Mouse (Mus musculus) spleen, postnatal 4 days (tissue): ENCODE results near the gene Neurod6.
"Not testable (repeated sequence)": the region's sequence is repeated elsewhere in the genome, so short reads cannot be mapped to it uniquely, and the experiment has no call there.

Source experiments
- DNase-seq, 2 experiments: peaks; one replicate each; pipeline ENCODE4 v3.0.0; 2022; ENCODE audit warnings: low spot score in 2 of 2

The Neurod6 gene

DNA sequence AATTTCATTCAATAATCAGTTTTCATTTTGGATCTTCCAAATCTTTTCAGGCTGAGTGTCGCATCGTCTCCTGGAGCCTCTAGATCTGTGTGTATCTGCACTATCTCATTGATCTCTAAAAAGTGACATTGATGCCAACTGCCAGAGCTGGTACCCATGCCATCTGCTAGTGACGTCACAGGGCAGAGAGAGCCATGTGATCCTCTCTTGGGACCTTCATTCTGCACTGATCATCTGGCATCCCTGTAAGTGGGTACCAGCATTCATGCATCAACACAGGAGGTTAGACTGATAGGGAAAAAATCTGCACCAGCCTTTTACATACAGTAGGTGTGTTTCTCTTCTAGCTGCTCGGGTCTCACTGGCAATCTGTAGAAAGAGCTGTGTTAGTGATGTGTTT lies at the start of gene Neurod6:
Gene Neurod6, minus strand, starts transcription at position 290 of the 400 bp plus-strand sequence.
- no peak for DNase-seq

DNA sequence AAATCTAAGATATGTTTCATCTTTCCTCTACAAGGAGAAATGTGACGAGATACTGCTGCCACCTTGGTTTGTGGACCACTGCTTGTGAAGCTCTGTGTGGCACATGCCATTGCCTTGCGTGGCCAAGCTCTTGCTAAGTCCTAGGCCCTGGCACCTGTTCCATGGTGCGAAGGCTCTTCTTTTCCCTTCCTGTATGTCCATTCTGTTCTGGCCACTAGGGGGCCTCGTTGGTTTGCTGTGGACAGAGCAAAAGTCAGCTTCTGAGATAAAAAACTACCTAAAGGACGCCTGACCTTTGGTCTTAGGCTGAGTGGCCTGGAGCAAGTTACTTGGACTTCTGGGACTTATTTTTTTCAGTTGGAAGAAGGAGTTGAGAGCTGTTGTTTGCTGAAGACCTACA lies 36.1 kb upstream of the Neurod6 start:
- DNase-seq = peak; percentile 21 to 65

DNA sequence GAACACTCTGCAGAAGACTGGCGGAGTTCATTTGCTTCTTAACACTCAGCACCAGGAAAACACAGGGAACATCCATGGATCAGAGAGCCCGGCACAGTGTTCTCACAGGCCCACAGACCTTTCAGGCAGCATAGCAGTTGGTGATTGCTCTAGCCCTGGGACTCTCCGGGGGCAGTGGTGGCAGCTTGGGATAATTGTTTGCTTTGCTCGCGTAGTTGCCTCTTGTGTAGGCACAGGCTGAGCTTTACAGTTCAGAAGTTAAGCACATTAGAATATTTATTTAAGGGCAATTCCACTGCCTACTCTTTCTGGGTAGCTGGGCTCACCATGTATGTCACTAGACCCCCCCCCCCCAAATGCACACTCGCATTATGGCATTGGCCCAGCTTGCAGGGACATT lies 34.4 kb upstream of the Neurod6 start:
- no peak for DNase-seq

DNA sequence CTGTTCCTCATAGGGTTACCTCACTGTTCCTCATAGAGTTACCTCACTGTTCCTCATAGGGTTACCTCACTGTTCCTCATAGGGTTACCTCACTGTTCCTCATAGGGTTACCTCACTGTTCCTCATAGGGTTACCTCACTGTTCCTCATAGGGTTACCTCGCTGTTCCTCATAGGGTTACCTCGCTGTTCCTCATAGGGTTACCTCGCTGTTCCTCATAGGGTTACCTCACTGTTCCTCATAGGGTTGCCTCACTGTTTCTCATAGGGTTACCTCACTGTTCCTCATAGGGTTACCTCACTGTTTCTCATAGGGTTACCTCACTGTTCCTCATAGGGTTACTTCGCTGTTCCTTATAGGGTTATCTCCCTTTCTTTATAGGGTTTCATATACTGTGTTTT lies 29.9 kb upstream of the Neurod6 start:
- not testable (repeated sequence) for DNase-seq

DNA sequence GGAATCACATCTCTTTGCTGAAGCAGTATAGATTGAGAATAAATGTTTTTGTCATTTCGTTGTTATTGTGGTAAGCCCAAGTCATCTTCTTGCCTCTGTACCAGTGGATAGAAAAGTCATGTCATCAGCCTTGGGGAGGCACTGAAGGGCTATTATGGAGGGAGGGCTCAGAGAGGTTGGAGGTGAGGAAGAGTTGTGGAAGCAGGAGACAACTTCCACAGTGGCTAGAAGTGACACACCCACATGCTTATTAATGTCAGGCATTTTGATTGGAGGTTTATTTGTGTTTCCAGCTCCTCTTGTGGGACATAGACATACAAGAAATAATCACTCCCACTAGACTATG lies 23.7 kb upstream of the Neurod6 start:
- DNase-seq = no peak

DNA sequence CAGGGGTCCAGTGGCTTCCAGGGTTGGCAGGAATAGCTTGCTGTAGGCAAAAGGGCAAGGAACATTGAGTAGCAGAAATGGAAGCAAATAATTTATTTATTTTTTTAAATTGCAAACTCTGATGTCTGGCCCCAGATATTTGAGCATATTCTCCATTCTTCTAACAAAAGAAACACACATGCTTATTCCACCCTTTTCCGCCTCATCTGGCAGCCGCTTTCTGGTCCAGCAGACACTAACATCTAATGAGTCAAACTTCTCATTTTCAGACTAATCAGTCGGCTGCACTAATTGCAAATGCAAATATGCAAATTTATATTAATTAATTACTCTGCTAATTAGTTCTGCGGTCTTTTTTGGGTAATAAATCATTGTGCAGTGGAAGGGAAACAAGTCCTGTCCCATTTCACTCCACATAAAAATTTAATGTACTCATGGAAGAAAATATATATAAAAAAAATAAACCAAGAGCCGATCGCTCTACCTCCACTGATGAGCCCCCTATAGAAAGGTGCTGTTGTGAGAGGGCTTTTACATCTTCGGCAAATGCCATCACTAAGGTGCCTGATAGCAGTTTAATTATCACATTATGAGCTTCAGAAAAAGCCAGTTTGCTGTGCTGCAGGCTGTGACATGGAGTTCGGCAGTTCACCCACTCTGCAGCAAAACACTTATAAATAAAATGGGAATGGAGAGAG lies 23.1 kb upstream of the Neurod6 start:
- DNase-seq = no peak

DNA sequence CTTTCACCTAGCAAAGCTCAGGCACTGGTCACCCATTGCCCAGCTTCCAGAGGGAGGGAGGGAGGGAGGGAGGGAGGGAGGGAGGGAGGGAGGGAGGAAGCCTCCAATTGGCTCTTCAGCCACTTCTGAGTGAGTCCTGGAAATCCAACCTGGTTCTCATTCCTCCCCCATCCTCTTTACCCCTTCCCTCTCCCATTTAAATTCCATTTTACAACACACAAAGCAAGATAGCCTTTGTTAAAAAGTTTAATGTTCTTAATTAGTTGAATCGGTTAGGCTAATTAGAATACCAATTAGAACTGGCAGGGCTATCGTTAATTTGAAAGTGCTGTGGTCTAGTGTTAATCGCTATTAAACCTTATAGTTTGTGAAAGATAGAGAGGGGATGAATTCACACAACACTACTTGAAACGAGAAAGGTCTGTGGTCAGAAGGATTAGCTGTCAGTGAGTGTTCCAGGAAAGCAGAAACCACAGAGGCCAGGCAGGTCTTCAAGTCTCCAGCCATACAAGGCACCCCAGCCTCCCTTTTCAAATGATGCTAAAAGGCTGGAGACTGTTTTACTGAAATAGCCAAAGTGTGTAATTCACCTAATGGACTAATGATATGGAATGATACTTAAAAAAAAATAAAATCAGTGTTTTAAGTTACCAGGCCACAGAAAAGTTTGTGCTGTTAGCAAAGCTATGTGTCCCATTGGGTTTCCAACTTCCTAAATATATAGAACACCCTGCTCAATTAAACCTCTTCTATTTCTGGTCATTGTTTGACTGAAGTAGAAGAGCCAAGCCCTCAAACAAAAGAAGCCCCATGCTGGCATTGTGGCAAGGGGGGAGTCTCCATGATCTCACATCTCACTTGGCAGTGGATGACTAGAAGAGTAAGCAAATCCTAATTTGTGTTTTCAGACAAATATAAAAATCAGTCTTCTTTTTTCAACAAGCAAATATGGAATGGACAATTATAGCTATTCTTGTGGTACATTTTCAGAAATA lies 19.6 kb upstream of the Neurod6 start:
- DNase-seq = no peak

DNA sequence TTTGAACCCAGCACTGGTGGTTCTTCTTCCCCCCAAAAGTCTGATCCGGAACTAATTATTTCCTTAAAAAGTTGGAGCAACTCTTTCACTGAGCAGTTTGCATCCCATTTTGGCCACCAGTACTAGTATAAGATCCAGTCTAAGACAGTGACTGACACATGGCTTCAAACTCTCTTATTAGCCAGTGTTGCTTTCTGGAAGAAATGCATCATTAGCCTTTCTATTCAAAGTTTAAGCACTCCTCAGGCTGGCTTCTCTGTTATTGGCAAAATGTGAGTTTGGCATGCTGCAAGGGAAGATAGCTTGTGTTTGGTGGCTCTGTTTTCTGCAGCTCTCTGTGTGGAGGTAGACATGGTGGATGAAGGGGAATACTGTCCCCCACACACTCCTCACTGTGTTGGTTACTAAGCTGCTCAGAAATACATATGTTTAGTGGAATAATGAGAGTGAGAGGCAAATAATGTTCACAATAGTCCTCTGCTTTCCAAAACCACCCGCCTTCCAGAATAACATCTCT lies 9.0 kb upstream of the Neurod6 start:
- DNase-seq = no peak

DNA sequence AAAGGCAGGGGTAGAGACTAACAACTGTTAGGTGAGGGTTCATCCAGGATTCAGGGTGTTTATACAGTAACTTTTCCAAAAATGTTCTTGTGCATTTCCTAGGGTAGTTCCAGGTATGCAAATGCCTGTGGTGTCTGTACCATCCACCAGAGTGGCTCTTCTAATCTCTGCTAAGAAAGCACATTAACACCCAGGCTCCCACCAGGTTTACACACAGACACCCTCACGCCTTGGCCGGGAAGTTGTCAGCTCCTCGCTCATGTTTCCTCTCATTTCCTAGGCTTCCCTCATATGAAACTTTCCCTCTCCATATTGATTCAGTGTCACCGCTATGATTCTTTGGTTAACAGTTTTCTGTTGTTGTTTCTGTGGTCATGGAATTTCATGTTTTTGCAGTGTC lies 2.4 kb upstream of the Neurod6 start:
- no peak for DNase-seq

DNA sequence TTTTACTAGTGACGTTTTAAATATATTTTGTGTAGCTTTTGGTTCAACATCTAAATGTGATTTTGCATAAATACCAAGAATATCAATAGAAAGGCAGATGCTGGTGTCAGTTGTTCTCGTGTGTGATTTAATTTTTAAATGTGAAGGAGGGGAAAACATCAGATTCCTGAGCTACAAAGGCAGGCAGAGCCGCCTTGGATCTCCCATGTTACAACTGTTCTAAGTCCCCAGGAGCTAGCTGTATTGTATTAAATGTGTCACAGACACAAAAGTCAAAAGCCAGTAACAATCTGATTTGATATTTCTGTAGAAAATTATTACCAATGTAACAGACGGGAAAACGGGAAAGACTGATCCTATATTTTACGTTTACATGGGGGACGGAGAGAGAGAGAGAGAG lies 1.8 kb upstream of the Neurod6 start:
- DNase-seq = no peak

DNA sequence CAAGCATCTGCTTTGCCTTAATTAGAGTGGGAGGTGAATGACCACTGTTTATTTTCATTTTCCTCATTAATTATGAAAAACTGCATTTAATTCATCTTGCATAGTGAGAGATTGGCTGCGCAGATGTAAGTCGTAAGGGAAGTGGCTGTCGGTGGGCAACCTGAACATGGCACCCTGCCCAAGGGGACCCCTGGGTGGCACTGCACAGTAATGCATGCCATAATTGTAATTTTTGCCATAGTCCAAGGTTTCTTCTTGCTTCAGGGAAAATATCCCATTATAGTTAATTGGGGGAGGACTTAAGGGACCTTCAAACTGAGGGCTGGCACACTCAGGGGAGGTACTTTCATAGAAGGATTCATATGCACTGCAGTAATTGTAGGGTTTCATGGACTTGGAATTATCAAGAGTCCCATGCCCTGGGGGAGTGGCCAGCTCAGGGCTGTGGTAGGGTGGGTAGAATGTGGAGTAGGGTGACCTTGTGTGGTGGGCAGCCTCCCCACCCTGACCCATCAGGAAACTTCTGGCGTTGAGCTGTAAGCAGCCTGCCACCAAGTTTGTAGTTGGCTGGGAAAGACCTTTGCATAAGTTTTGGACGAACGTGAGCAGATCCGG lies 2.4 kb downstream of the Neurod6 start:
- DNase-seq = no peak

DNA sequence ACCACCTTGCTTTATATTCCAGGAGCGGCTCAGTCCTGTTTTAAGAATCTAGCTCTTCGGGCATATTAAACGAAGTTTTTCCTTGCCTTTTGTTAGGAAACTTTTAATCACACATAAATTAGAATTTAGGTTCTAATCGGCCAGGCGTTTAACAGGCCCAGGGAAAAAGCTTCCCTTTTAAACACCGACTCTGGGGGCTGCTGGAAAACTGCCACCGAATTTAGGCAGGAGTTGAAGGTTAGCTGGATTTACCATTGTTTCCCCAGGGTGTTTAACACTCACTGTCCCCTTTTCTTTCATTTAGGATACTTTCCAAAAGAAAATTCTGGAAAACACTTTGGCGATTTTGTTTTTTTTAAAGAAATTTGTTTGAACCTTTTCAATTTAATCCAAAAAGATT lies 3.7 kb downstream of the Neurod6 start:
- no peak for DNase-seq

DNA sequence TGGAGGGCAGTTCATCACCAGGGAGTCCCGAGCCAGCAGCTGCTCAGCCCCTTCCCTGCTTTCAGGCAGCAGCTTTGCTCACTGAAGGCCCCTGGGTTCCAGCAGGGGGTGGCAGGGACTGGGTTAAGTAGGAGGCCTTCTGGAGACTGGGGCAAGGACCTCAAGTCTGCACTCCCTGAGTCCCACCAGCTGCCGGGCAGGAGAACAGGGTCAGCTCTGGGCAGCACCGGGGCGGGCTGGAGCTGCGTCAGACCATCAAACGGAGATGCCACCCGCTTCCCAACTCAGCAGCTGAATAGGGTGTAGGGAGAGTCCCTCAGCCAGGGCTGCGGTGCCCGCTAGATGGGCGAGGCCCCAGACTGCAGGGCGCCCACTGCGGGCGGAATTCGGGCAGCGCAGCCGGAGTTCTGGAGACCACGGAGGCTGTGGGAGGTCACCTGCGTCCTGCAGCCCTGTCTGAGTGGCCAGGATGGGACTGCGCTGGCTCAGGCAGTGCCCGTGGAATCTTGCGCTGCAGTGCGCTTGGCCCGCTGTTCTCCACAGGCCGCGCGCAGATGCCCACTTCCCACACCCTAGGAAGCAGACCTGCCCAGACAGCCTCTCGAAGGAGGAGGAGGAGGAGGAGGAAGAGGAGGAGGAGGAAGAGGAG lies 4.3 kb downstream of the Neurod6 start:
- peak in 1 of 2 experiments; percentile 60 for DNase-seq

DNA sequence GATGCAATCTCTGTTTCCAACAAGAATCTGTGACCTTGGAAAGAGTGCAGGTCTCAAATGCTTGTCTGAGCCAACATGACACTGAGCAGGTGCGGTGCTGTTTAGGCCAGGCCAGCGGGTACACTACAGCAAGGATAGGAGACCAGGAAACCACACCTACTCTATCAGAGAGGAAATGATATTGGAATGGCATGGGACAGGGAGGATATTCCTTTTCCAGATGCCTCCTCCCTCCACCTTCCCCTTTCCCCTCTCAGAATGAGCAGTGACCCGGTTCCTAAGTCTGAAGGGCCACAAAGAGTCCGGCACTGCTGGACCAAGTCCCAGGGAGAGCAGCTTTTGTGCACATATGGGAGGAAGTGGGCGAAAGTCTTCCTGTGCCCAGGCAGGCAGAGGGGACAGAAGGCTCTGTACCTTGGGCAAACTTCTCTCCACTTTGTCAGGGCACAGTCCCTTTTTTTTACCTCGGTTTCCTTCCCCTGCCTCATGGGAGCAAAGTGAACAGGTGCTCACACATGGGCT lies 4.9 kb downstream of the Neurod6 start:
- DNase-seq = no peak

DNA sequence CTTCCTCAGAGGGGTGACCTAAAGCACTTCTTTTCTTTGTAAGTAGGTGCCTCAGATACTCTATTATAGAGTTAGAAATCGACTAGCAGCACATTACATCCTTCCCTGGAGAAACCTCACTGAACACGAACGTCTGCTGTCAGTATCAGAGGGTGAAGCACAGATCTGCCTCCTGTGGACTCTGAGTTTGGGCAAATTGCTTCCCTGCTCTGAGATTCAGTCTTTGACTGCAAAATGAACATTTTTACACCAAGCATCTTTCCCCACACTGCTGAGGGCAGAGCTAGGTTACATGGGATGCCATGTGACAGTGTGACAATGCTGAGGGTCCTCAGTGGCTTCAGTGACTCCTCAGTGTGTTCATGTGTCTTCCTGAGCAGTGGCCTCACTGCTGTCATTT lies 13.3 kb downstream of the Neurod6 start:
- DNase-seq = no peak

DNA sequence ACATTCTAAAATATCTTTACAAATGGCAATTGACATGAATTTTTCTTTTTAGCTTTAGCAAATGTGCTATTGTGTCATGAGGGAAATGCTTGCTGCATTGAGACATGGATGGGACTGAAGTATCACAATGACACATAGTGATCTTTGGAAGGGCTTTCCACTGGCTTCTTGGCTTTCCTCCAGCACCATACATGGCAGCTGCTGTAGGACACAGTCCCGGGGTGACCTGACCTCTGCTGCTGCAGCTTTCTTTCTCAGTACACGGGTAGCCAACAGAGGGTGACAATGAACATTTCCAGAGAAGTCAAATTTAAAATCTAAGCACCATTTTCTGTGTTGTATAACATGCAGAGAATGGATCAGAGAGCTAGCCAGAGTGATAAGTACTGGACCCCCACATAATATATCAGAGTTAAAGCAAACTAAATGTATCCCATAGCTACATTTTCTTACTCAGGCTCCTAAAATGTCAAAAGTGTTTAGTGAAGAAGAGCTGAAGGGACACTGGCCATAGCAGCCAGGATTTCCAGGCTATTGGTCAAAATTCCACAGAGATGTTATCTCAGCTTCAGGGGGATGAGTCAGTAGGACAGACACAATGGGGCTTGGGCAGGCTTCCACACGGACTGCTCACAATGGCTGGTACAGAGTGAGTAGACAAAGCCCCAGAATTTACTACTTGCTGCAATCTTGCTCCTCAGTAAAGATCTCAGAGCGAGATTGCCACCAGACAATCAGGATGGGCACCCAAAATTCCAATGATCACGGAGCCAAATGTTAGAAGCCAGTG lies 19.7 kb downstream of the Neurod6 start:
- DNase-seq = no peak

DNA sequence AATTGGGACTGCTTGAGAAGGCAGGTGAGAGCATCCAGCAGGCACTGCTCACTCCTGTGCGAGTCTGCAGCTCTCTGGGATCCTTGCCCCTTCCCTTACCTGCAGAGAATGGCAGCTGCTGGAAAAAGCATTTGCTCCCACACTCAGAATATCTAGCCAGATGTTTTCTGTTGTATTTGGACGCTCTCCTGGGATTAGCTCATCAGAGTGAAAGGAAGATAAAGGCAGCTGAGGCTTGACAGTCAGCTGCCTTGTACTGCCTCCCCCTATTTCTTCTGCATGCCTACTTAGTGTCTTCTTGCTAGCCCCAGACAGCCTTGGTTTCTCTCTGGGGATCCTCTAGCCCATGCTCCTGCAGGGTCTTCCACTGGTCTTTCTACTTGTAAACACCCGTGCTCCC lies 31.1 kb downstream of the Neurod6 start:
- no peak for DNase-seq

DNA sequence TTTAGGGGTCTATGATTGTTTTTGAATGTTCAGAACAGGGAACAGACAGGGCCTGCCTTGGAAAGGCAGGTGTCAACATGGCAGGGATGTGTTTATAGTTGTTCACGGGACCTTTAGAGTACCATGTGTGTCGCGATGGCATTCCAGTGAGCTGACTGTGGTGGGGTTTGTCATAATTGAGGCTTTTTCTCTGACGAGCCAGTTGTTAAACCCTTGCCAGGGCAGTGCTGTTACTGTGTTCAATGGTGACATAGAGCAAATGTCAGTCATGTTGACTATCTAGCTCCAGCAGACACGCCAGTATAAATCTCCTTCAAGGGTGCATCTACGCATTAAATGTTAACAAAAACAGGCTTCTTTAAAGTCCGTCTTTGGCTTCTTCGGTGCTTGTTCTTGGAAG lies 31.5 kb downstream of the Neurod6 start:
- DNase-seq = no peak

DNA sequence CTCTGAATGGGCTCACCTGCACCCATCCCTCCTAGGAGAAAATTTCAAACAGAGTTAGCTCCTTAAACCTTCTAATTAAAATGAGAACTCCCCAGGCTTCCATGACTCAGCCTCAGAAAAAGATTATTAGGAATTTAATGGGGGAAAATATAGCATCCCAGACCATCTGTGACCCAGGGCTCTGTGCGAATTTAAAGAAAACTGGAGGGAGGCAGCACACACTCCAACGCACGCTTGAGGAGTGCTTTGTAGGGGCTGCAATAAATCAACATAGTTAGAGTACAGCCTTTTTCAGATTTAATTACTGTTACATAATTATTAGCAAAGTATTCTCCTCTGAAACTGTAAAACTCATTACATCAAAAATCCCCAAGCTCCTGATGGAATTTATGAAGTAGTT lies 32.2 kb downstream of the Neurod6 start:
- DNase-seq = no peak

DNA sequence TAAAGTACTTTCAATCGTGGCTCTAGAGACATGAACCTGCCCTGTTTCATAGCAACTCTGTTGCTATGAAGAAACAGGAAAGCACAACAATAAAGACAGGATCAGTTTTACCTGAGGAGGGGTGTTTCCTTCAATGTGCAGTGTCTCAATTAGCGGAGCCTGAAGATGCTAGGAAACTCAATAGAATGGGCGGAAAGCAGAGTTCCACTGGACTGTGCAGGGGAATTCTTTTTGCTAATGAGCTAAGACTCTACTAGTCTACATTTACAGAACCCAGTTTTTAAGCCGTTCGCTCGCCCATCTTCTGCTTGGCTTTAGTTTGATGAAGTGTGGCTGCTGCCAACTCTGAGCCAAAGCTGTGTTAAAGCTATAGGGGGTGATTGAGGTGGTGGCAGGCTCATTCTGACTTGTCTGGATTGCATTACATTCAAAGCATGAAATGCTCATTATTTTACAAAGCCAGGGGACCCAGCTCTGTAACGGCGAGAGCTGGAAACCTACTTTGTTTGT lies 33.2 kb downstream of the Neurod6 start:
- DNase-seq = no peak
